Comparison of ENCODE assay signal across 24 mouse cellular contexts in genomic region chr13:99816666-99817065, GRCm38 (mm10).
DNase-seq lines count a peak whose midpoint lies in the region; ATAC-seq and TF ChIP-seq lines count a peak whose summit lies in the region.
"Had no signal": no experiment of that assay in that cellular context is flagged by ENCODE, and none has a peak within 500 bp of the region (broad histone marks: within the 10 kb centered on the region; RNA-seq: fewer than 3 reads in every experiment).

No protein-coding gene starts in this region.

- H3K4me3 ChIP-seq in heart, postnatal 0 days (ENCODE audit: low read depth, low read length): no peak overlapping the region
- H3K4me3 ChIP-seq in lung, embryonic 14.5 days (ENCODE audit: low read depth, low read length): no peak overlapping the region
- H3K4me3 ChIP-seq in myocyte: no peak overlapping the region
- H3K4me3 ChIP-seq: embryonic facial prominence, embryonic 15.5 days; forebrain, embryonic 15.5 days; hindbrain, embryonic 10.5 days; hindbrain, embryonic 13.5 days had no signal

- no peak for TF ChIP-seq CTCF in heart, postnatal 0 days (IDR thresholded peaks at IDR 0.05; ENCODE audit: low read depth)
- TF ChIP-seq CTCF in lung, embryonic 14.5 days (IDR thresholded peaks at IDR 0.05; ENCODE audit: low read depth): no peak

- peak; percentile 33; the same call in 1 of the 2 replicates for ATAC-seq in heart, postnatal 0 days (ENCODE audit: insufficient read depth, low read depth)
- ATAC-seq in lung, embryonic 14.5 days (ENCODE audit: insufficient read depth): no peak; the same call in 1 of the 2 replicates
- no peak for ATAC-seq in megakaryocyte, adult 5-6 weeks (ENCODE audit: poor library complexity, severe bottlenecking)
- ATAC-seq: CD4-positive, CD25-positive, alpha-beta regulatory T cell, adult 4 months; forebrain, embryonic 15.5 days; hindbrain, embryonic 16.5 days had no signal

- no peaks in the 10 kb centered on the region for H3K9me3 ChIP-seq in heart, postnatal 0 days (replicated peaks; ENCODE audit: control insufficient read depth, low read length)
- no peaks in the 10 kb centered on the region for H3K9me3 ChIP-seq in lung, embryonic 14.5 days (ENCODE audit: low read depth, low read length)
- H3K9me3 ChIP-seq: embryonic facial prominence, embryonic 15.5 days; forebrain, embryonic 15.5 days; hindbrain, embryonic 10.5 days; hindbrain, embryonic 13.5 days had no signal

- H3K4me1 ChIP-seq in heart, postnatal 0 days (ENCODE audit: control insufficient read depth, insufficient read depth): no peaks in the 10 kb centered on the region
- H3K4me1 ChIP-seq in lung, embryonic 14.5 days (ENCODE audit: insufficient read depth): no peaks in the 10 kb centered on the region

- H3K9ac ChIP-seq in heart, postnatal 0 days (replicated peaks; ENCODE audit: low read depth, low read length): no peak overlapping the region
- H3K9ac ChIP-seq in lung, embryonic 14.5 days: no peak overlapping the region
- H3K9ac ChIP-seq: embryonic facial prominence, embryonic 15.5 days; forebrain, embryonic 15.5 days; hindbrain, embryonic 13.5 days had no signal

- H3K79me2 ChIP-seq in myocyte (ENCODE audit: control insufficient read depth, insufficient read depth): no peaks in the 10 kb centered on the region

- H3K36me3 ChIP-seq in heart, postnatal 0 days (replicated peaks; ENCODE audit: control insufficient read depth, insufficient read depth, low read length): no peaks in the 10 kb centered on the region
- no peaks in the 10 kb centered on the region for H3K36me3 ChIP-seq in lung, embryonic 14.5 days (ENCODE audit: insufficient read depth)
- H3K36me3 ChIP-seq in myocyte (ENCODE audit: control insufficient read depth, insufficient read depth): no peaks in the 10 kb centered on the region
- H3K36me3 ChIP-seq: embryonic facial prominence, embryonic 15.5 days; forebrain, embryonic 15.5 days; hindbrain, embryonic 10.5 days; hindbrain, embryonic 13.5 days had no signal

- H3K4me2 ChIP-seq in heart, postnatal 0 days (ENCODE audit: low read depth, low read length): no peak overlapping the region
- H3K4me2 ChIP-seq in lung, embryonic 14.5 days: no peak overlapping the region
- H3K4me2 ChIP-seq in myocyte (ENCODE audit: low read depth): no peak overlapping the region
- H3K4me2 ChIP-seq: embryonic facial prominence, embryonic 15.5 days; forebrain, embryonic 15.5 days; heart, embryonic 11.5 days; hindbrain, embryonic 13.5 days had no signal

- no peak overlapping the region for H3K27ac ChIP-seq in heart, postnatal 0 days (ENCODE audit: low read depth)
- no peak overlapping the region for H3K27ac ChIP-seq in lung, embryonic 14.5 days (ENCODE audit: low read depth)
- H3K27ac ChIP-seq: embryonic facial prominence, embryonic 15.5 days; forebrain, embryonic 15.5 days; hindbrain, embryonic 10.5 days; hindbrain, embryonic 13.5 days had no signal

- no peak overlapping the region for H3ac ChIP-seq in myocyte (ENCODE audit: control insufficient read depth, insufficient read length)

- DNase-seq in heart, postnatal 0 days (ENCODE audit: low spot score): no peak
- DNase-seq in heart, adult 18-20 months: no peak
- peak; percentile 32 for DNase-seq in lung, embryonic 14.5 days
- DNase-seq in lung, postnatal 14 days: no peak
- DNase-seq: adrenal gland, adult 2 months; adrenal gland, postnatal 14 days; cerebellum, adult 11-12 months; cerebellum, adult 8-10 months; cerebellum, postnatal 10 days; cerebellum, postnatal 36 days; embryo, embryonic 11 days; gastrocnemius, postnatal 10 days; gastrocnemius, postnatal 36 days; heart, postnatal 10 days; heart, postnatal 36 days had no signal

- no peaks in the 10 kb centered on the region for H3K27me3 ChIP-seq in heart, postnatal 0 days (ENCODE audit: control insufficient read depth, insufficient read depth, low read length)
- no peaks in the 10 kb centered on the region for H3K27me3 ChIP-seq in lung, embryonic 14.5 days (ENCODE audit: insufficient read depth, low read length)
- no peaks in the 10 kb centered on the region for H3K27me3 ChIP-seq in myocyte (ENCODE audit: control insufficient read depth, insufficient read depth, insufficient read length)
- H3K27me3 ChIP-seq: embryonic facial prominence, embryonic 15.5 days; forebrain, embryonic 15.5 days; hindbrain, embryonic 13.5 days had no signal

- no peak for TF ChIP-seq EP300 in heart, postnatal 0 days (IDR thresholded peaks at IDR 0.05; ENCODE audit: low read depth)

- TF ChIP-seq POLR2A in myocyte (IDR thresholded peaks at IDR 0.05; ENCODE audit: insufficient read length, low read depth): no peak

- 28% methylated on average over 6 of the region's 6 CpGs for WGBS in heart, postnatal 0 days
- WGBS in lung, embryonic 14.5 days: 33% methylated on average over 6 of the region's 6 CpGs

TF ChIP-seq in myocyte, 11 proteins besides CTCF, POLR2A, EP300 and RAD21:
- TF ChIP-seq MYOG (IDR thresholded peaks at IDR 0.05; ENCODE audit: control insufficient read depth in 1 of 3, insufficient read depth in 1 of 3, insufficient read length in 2 of 3, low read depth in 2 of 3) (peak in 2 of 3 experiments; percentile 13 to 20), MYOD1 (IDR thresholded peaks at IDR 0.05; ENCODE audit: control insufficient read depth in 1 of 3, insufficient read length in 2 of 3, low read depth in 2 of 3) (peak; percentile 21 to 41 (median 39)), TCF12 (IDR thresholded peaks at IDR 0.05; ENCODE audit: insufficient read depth, poor library complexity, severe bottlenecking) (no peak)
